Mouse (Mus musculus): Measurements from ENCODE around the gene Rnf38.
A peak's percentile ranks its signal among the peaks of the same experiment; 100 is the strongest.

Gene Rnf38

GRCm38 (mm10) chr4:44224141-44224540 lies 9.4 kb downstream of the Rnf38 start:
- DNase-seq (ENCODE audit: low read depth, low spot score): peak; percentile 40

- DNase-seq (ENCODE audit: low read depth, low spot score): peak; percentile 43
These were observed 10.1 kb downstream of the Rnf38 start for GRCm38 (mm10) chr4:44223444-44223843.

GRCm38 (mm10) chr4:44216797-44217442 lies 16.7 kb downstream of the Rnf38 start:
- DNase-seq (ENCODE audit: low read depth, low spot score): no peak

- DNase-seq (ENCODE audit: low read depth, low spot score): peak; percentile 44
These were observed 33.6 kb downstream of the Rnf38 start for GRCm38 (mm10) chr4:44199968-44200367.

GRCm38 (mm10) chr4:44187431-44187830 lies 46.2 kb downstream of the Rnf38 start:
- no peak for DNase-seq (ENCODE audit: low read depth, low spot score)

- no peak for DNase-seq (ENCODE audit: low read depth, low spot score)
These were observed 49.7 kb downstream of the Rnf38 start for GRCm38 (mm10) chr4:44183862-44184261.

GRCm38 (mm10) chr4:44179748-44180147 lies 53.8 kb downstream of the Rnf38 start:
- no peak for DNase-seq (ENCODE audit: low read depth, low spot score)

GRCm38 (mm10) chr4:44173177-44173576 lies 60.4 kb downstream of the Rnf38 start:
- DNase-seq (ENCODE audit: low read depth, low spot score): peak; percentile 80

- DNase-seq (ENCODE audit: low read depth, low spot score): no peak
These were observed 60.9 kb downstream of the Rnf38 start for GRCm38 (mm10) chr4:44172676-44173075.

GRCm38 (mm10) chr4:44169884-44170283 lies 63.7 kb downstream of the Rnf38 start:
- no peak for DNase-seq (ENCODE audit: low read depth, low spot score)

- DNase-seq (ENCODE audit: low read depth, low spot score): no peak
These were observed 64.8 kb downstream of the Rnf38 start for GRCm38 (mm10) chr4:44168816-44169215.

- peak; percentile 99 for DNase-seq (ENCODE audit: low read depth, low spot score)
These were observed 65.3 kb downstream of the Rnf38 start for GRCm38 (mm10) chr4:44168231-44168647.

- DNase-seq (ENCODE audit: low read depth, low spot score): peak; percentile 96
These were observed 66.0 kb downstream of the Rnf38 start for GRCm38 (mm10) chr4:44167397-44168121.

- DNase-seq (ENCODE audit: low read depth, low spot score): no peak
These were observed 66.7 kb downstream of the Rnf38 start for GRCm38 (mm10) chr4:44166702-44167396.

GRCm38 (mm10) chr4:44164621-44165020 lies 69.0 kb downstream of the Rnf38 start:
- no peak for DNase-seq (ENCODE audit: low read depth, low spot score)

GRCm38 (mm10) chr4:44163034-44163433 lies 70.6 kb downstream of the Rnf38 start:
- DNase-seq (ENCODE audit: low read depth, low spot score): no peak

GRCm38 (mm10) chr4:44160990-44161689 lies 72.4 kb downstream of the Rnf38 start:
- peak; percentile 44 for DNase-seq (ENCODE audit: low read depth, low spot score)

GRCm38 (mm10) chr4:44159839-44160238 lies 73.8 kb downstream of the Rnf38 start:
- no peak for DNase-seq (ENCODE audit: low read depth, low spot score)

- no peak for DNase-seq (ENCODE audit: low read depth, low spot score)
These were observed 77.1 kb downstream of the Rnf38 start for GRCm38 (mm10) chr4:44156481-44156880.

GRCm38 (mm10) chr4:44154884-44155283 lies 78.7 kb downstream of the Rnf38 start:
- DNase-seq (ENCODE audit: low read depth, low spot score): no peak

- no peak for DNase-seq (ENCODE audit: low read depth, low spot score)
These were observed 80.7 kb downstream of the Rnf38 start for GRCm38 (mm10) chr4:44152904-44153303.

- no peak for DNase-seq (ENCODE audit: low read depth, low spot score)
These were observed 106.8 kb downstream of the Rnf38 start for GRCm38 (mm10) chr4:44126805-44127204.
